Mouse (Mus musculus): ENCODE data around the gene Ubxn10. TPM values are rescaled to one million over a fixed set of nuclear protein-coding genes. Genes with fewer than 3 reads are reported as not detected.

Ubxn10 gene
- polyA plus RNA-seq, 1 experiment from 2014 or later = 3.9 TPM

- Histone ChIP-seq H3K9me3 (ENCODE audit: control insufficient read depth, low read length) (no peaks in the 10 kb centered on the region), H3K27ac (replicated peaks; ENCODE audit: low read depth, low read length) (no peak overlapping the region), H3K36me3 (ENCODE audit: control insufficient read depth, insufficient read depth, low read length) (no peaks in the 10 kb centered on the region), H3K4me1 (ENCODE audit: control insufficient read depth, insufficient read depth, low read length) (no peaks in the 10 kb centered on the region), H3K9ac (replicated peaks; ENCODE audit: low read length) (no peak overlapping the region), H3K27me3 (ENCODE audit: control insufficient read depth, insufficient read depth, low read length) (no peaks in the 10 kb centered on the region), H3K4me2 (ENCODE audit: low read length) (no peak overlapping the region), H3K4me3 (replicated peaks; ENCODE audit: low read depth, low read length) (no peak overlapping the region)
- 81% methylated on average over 10 of the region's 10 CpGs for WGBS
- ATAC-seq (ENCODE audit: low FRiP score, low TSS enrichment) (no peak), DNase-seq (no peak)
These were observed 70.4 kb downstream of the Ubxn10 start for GRCm38 (mm10) chr4:138666521-138666920.

GRCm38 (mm10) chr4:138659936-138660602, 76.9 kb downstream of the Ubxn10 start:
- H3K27me3 ChIP-seq (ENCODE audit: control insufficient read depth, insufficient read depth, low read length) = no peaks in the 10 kb centered on the region
- no peak overlapping the region for H3K4me2 ChIP-seq (ENCODE audit: low read length)
- no peak for DNase-seq
- H3K36me3 ChIP-seq (ENCODE audit: control insufficient read depth, insufficient read depth, low read length) = no peaks in the 10 kb centered on the region
- WGBS = 85% methylated on average over 11 of the region's 11 CpGs
- no peaks in the 10 kb centered on the region for H3K9me3 ChIP-seq (ENCODE audit: control insufficient read depth, low read length)
- no peak overlapping the region for H3K27ac ChIP-seq (replicated peaks; ENCODE audit: low read depth, low read length)
- no peak overlapping the region for H3K9ac ChIP-seq (replicated peaks; ENCODE audit: low read length)
- ATAC-seq (ENCODE audit: low FRiP score, low TSS enrichment) = no peak
- no peaks in the 10 kb centered on the region for H3K4me1 ChIP-seq (ENCODE audit: control insufficient read depth, insufficient read depth, low read length)
- H3K4me3 ChIP-seq (replicated peaks; ENCODE audit: low read depth, low read length) = no peak overlapping the region

Other genes with a start within 250 kb of the Ubxn10 start
- gene Vwa5b1, start 101.3 kb downstream of the Ubxn10 start, polyA plus RNA-seq (2014; fragmentation: Nextera tagmentation; extraction: Ambion mirVana) = 1.2 and 1.6 TPM in 2 replicates
- 0.83 and 0.94 TPM in 2 replicates for gene Pla2g2c, start 12.4 kb downstream of the Ubxn10 start, polyA plus RNA-seq (2014; fragmentation: Nextera tagmentation; extraction: Ambion mirVana)
- gene Pla2g2f, start 20.5 kb upstream of the Ubxn10 start, polyA plus RNA-seq (2014; fragmentation: Nextera tagmentation; extraction: Ambion mirVana) = 0.13 TPM in 1 of 2 replicates, not detected in the other
- 0.43 TPM in 1 of 2 replicates, not detected in the other for gene Pla2g2d, start 38.6 kb upstream of the Ubxn10 start, polyA plus RNA-seq (2014; fragmentation: Nextera tagmentation; extraction: Ambion mirVana)
- 0.23 and 0.87 TPM in 2 replicates for gene Pla2g5, start 126.3 kb upstream of the Ubxn10 start, polyA plus RNA-seq (2014; fragmentation: Nextera tagmentation; extraction: Ambion mirVana)
- gene Gm13030, start 136.8 kb upstream of the Ubxn10 start, polyA plus RNA-seq (2014; fragmentation: Nextera tagmentation; extraction: Ambion mirVana) = not detected in 2 replicates
- not detected in 2 replicates for gene Pla2g2e, start 140.8 kb upstream of the Ubxn10 start, polyA plus RNA-seq (2014; fragmentation: Nextera tagmentation; extraction: Ambion mirVana)
- gene Otud3, start 176.8 kb upstream of the Ubxn10 start, polyA plus RNA-seq (2014; fragmentation: Nextera tagmentation; extraction: Ambion mirVana) = 1.7 and 2.8 TPM in 2 replicates
- not detected in 2 replicates for gene Rnf186, start 229.9 kb upstream of the Ubxn10 start, polyA plus RNA-seq (2014; fragmentation: Nextera tagmentation; extraction: Ambion mirVana)
- 0.38 and 0.61 TPM in 2 replicates for gene Tmco4, start 235.7 kb upstream of the Ubxn10 start, polyA plus RNA-seq (2014; fragmentation: Nextera tagmentation; extraction: Ambion mirVana)

Data from midbrain, embryonic 14.5 days (tissue).